Mouse (Mus musculus) neutrophil, adult 5-6 weeks (primary cell): Measurements from ENCODE around the gene Atxn1. TPM values are rescaled to one million over a fixed set of nuclear protein-coding genes. Genes with fewer than 3 reads are reported as not detected.
A peak's percentile ranks its signal among the peaks of the same experiment; 100 is the strongest.

Experiments used
- ATAC-seq: fragments of 151-379, 151-347 bp; 2 replicates; pipeline ENCODE4 v1.8.0; 2017; ENCODE audit warnings: mild to moderate bottlenecking, moderate TSS enrichment; ENCODE audit not compliant: insufficient number of reproducible peaks, poor library complexity, low FRiP score, severe bottlenecking; ENCODE audit errors: extremely low read depth
- total RNA-seq: library from RNA; stranded (forward); fragments of 200-1000 nt; gene quantifications from 2 replicates; pipeline ENCODE4 v1.2.3, GENCODE M21; 2017

Atxn1 gene
- total RNA-seq, 1 experiment from 2014 or later, result 22.9 TPM

DNA sequence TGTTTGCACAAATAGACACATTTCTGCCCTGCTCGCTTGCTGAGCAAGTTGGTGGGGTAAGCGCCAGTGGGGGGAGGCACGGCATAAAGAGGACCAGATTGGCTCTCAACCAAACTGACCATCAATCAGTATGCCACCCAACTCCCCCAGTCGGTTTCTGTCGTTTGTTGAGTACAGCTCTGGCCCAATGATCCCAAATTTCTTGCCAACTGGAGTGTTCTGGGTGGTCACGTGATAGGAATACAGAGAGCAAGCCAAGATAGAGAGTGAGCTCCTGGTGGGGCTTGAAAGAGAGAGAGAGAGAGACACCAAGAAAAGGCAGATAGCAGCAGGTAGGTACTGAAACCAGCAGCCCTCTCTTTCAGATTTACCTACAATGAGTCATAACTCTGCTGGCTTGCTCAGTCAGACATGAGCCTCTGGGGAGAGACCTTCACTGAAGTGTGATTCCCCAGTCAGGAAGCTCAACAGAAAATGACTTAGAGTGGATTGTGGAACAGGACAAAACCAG is 57.6 kb downstream of the Atxn1 start:
- peak; percentile 55 for ATAC-seq

GRCm38 (mm10) chr13:45906438-45907166 is 58.2 kb downstream of the Atxn1 start:
- ATAC-seq, result peak; percentile 7; the same call in 1 of the 2 replicates

DNA sequence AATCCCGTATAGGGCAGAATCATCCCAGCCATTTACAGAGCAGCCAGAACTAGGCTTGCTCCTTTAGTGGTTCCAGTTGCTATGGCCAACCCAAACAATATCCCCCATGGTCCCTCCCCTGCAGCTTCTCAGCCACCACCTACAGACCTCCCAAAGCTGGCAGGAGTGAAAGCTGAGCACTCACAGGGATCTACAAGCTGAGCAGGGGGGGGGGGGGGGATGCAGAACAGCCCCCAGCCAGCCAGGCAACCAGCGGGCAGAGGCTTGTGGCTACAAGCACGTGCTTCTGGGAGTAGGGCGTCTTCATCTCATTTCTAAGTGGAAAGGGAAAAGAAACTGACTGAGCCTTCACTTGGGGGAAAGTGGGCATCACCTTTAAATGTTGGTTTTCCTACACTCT is 59.9 kb downstream of the Atxn1 start:
- no peak for ATAC-seq

GRCm38 (mm10) chr13:45904456-45904855 is 60.4 kb downstream of the Atxn1 start:
- no peak for ATAC-seq

DNA sequence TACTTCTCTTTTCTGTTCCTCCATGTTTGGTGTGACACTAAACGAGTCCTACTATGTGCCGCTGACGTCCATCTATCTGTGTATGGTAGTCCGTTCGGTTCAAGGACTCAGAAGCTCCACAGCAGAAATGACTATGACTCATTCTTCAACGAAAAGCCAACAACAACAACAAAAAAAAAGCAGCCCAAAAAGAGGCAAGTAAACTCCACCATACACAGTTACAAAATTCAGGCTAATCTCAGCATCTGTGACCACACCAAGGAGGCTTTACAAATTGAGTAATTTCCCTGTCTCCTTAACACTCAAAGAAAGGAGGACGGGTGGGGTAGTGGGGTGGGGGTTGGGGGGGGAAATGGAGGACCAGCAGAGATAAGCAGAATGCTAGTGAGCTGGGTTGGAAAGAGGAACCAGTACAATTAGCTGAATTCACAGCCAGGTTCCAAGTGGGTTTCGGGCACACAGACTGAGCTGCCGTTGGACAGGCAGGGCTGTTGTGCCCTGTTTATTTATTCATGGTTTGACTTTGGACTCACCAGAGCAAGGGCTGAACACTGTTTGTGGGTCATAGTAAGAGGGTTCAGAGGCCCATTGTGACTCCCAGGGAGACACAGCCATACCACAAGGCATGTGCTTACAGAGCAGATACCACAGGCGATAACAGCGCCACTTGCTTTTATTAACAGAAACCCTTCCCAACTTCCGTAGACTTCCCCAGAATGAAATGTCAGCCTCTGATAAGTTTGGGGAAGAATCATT is 61.1 kb downstream of the Atxn1 start:
- peak; percentile 31; the same call in 1 of the 2 replicates for ATAC-seq

DNA sequence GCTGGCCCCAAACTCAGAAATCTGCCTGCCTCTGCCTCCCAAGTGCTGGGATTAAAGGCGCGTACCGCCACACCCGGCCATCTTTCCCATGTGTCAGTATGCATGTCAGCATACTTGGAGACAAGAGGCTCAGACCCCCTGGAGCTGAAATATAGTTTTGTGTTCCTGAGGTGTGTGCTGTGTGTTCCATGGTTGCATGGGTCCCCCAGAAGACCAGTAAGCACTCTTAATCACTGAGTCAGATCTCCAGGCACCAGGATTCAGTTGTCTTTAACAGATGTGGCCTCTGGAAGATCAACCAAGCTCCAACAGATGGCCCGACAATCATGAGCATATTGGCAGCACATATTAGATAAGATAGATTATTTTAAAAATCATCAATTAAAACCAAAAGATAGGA is 62.4 kb downstream of the Atxn1 start:
- no peak for ATAC-seq

DNA sequence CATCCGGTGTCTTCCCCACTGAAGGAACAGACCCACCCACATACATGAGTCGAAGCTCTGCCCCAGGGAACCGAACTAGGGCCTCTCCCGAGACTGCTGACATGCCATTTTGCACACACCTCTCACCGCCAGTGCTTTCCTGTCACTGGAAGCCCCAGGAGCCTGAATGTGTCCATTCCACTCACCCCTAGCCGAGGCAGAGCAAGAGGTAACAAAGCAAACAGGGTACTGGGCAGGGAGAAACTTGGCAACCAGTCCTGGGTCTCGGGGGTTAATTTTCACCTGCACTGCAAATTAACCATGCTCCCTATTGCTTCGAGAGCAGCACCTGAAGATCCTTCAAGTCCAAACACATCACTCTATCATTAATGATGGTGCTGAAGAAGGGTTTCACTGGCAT is 64.0 kb downstream of the Atxn1 start:
- no peak for ATAC-seq

DNA sequence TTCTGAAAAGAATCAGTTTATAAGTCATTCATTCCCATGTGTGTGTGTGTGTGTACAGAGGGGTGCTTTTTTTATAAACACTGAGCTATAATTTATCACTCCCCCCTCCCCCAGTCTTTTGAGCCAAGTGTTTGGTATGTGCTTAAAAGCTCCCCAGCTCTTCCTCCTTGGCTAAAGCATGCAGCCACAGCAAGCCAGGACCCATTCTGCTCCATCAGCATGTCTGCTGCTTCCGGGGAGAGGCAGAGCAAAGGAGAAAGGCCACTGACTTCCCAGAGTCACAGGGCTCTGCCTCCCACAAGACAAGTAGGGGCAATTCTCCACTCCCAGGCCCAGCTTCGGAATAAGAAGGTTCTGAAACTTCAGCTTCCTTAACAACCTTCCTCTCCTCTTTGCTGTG is 67.2 kb downstream of the Atxn1 start:
- ATAC-seq, result no peak

DNA sequence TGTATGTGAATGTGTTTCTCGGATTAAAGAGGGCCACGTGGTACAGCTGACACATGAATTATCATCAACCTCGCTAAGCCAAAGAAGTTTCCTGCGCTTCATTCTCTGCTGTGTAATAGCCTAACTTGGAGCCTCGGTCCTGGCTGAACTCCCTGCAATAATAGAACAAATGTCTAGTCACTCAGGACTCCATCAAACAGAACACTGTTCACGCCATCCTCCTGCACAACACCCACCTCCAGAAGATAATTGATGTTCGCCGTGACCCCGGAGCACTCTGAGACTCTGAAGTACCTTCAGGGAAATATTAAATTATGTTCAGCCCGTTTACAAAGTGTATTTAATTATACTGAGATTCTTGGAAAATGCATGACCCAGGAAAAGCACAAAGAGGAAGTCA is 70.0 kb downstream of the Atxn1 start:
- no peak for ATAC-seq

DNA sequence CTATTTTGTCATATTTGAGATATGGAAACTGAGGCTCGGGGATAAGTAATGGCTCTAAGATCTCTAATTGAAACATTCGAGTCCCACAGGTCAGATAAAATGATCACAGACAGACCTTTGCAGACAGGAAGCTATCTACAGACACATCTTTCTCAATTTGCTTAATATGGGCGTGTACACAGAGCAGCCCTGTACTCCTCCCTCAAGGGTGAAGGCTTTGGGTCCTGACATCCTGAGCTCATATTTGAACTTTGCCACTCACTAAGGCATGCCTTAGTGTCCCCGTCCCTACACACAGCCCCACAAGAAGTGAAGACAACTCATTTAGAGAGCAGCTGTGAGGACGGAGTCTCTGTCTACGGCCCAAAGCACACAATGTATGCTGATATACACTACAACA is 70.6 kb downstream of the Atxn1 start:
- ATAC-seq, result no peak

GRCm38 (mm10) chr13:45891073-45891472 is 73.7 kb downstream of the Atxn1 start:
- ATAC-seq, result no peak

- ATAC-seq, result peak; percentile 43; the same call in 1 of the 2 replicates
Observed at GRCm38 (mm10) chr13:45888953-45889749, 75.7 kb downstream of the Atxn1 start.

DNA sequence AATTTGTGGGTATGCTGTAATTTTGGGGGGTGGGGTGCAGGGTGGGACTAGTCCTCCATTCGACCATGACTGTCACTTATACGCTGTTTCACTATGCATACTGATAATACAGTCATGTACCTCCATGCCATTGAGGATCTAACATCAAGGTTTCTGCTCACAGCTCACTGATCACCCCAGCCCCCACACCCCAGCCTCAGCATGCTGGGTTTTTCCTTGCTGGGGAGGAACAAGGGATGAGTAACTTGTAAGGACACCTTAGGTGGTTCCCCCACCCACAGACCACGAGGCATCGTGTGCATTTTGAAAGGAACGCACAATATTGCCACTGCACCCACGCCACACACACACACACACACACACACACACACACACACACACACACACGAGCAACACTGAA is 79.9 kb downstream of the Atxn1 start:
- ATAC-seq, result peak; percentile 27; the same call in 1 of the 2 replicates

- no peak for ATAC-seq
Observed at GRCm38 (mm10) chr13:45883791-45884238, 81.0 kb downstream of the Atxn1 start.

GRCm38 (mm10) chr13:45882976-45883440 is 81.8 kb downstream of the Atxn1 start:
- no peak for ATAC-seq

DNA sequence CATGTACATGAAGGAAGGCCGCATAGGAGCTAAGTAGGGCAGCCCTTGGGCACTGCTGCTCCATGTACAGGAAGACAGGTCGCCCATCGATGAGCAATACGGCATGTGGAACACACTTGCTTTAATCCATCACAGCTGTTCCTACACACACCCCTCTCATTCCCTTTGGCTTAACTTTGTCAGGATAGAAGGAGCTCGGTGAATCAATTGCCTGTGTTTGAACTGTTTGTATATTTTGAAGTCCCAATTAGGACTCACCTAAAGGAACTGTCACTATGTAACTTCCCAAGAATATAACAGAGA is 84.3 kb downstream of the Atxn1 start:
- no peak for ATAC-seq

- ATAC-seq, result no peak
Observed at GRCm38 (mm10) chr13:45879746-45880542, 84.9 kb downstream of the Atxn1 start.

GRCm38 (mm10) chr13:45876939-45877338 is 87.9 kb downstream of the Atxn1 start:
- ATAC-seq, result no peak

DNA sequence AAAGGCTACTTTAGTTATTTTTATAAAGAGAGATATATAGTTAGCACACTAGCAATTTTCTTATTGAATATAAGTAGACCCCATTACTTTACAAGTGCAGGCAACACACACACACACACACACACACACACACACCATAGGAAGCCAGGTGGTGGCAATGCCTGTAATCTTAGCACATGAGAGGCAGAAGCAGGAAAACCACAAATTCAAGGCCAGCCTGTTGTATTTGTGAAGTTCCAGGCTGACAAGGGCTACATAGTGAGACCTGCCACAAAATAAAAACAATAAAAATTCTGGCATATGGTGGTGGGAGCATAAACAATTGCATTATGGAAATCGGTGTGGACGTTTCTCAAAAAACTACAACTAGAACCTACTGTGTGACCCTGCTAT is 88.4 kb downstream of the Atxn1 start:
- no peak for ATAC-seq
